8 mouse cellular contexts compared by ENCODE assay signal in genomic region chr17:32321836-32322235, GRCm38 (mm10). TPM values are rescaled to one million over a fixed set of nuclear protein-coding genes. Genes with fewer than 3 reads are reported as not detected.
DNase-seq lines count a peak whose midpoint lies in the region; ATAC-seq and TF ChIP-seq lines count a peak whose summit lies in the region.

No protein-coding gene starts in this region.

- H3K27me3 ChIP-seq in hindbrain, embryonic 13.5 days, result no peaks in the 10 kb centered on the region
- H3K27me3 ChIP-seq in midbrain, embryonic 11.5 days (ENCODE audit: control insufficient read depth, insufficient read depth, low read length), result no peaks in the 10 kb centered on the region

- peaks cover 39% of the 10 kb centered on the region for H3K36me3 ChIP-seq in hindbrain, embryonic 13.5 days
- H3K36me3 ChIP-seq in midbrain, embryonic 11.5 days (ENCODE audit: control insufficient read depth, insufficient read depth, low read length), result peaks cover 8% of the 10 kb centered on the region

- peaks cover 12% of the 10 kb centered on the region for H3K4me1 ChIP-seq in lung, adult 2 months (ENCODE audit: control insufficient read depth, insufficient read depth, low read length)
- peaks cover 1% of the 10 kb centered on the region; the same call in 1 of the 2 replicates for H3K4me1 ChIP-seq in cortical plate, adult 2 months (ENCODE audit: control insufficient read depth, insufficient read depth, low read length)
- peaks cover 41% of the 10 kb centered on the region for H3K4me1 ChIP-seq in hindbrain, embryonic 13.5 days (replicated peaks)
- peaks cover 18% of the 10 kb centered on the region for H3K4me1 ChIP-seq in midbrain, embryonic 11.5 days (ENCODE audit: control insufficient read depth, insufficient read depth, low read length)

- peak overlapping the region; percentile 88 for H3K4me2 ChIP-seq in hindbrain, embryonic 13.5 days
- H3K4me2 ChIP-seq in midbrain, embryonic 11.5 days, result peak overlapping the region; percentile 88

- no peaks in the 10 kb centered on the region for H3K9me3 ChIP-seq in hindbrain, embryonic 13.5 days
- H3K9me3 ChIP-seq in midbrain, embryonic 11.5 days (ENCODE audit: control insufficient read depth, low read length), result no peaks in the 10 kb centered on the region

- peak overlapping the region; percentile 82 for H3K4me3 ChIP-seq in lung, adult 2 months (replicated peaks; ENCODE audit: extremely low read depth, low read depth, low read length)
- H3K4me3 ChIP-seq in cortical plate, adult 2 months (ENCODE audit: insufficient read depth, low read length), result peak overlapping the region; percentile 73
- peak overlapping the region; percentile 89 for H3K4me3 ChIP-seq in hindbrain, embryonic 13.5 days
- peak overlapping the region; percentile 87 for H3K4me3 ChIP-seq in midbrain, embryonic 11.5 days (ENCODE audit: low read depth, low read length)

- ATAC-seq in hindbrain, embryonic 13.5 days (ENCODE audit: low FRiP score), result no peak
- no peak for ATAC-seq in midbrain, embryonic 11.5 days (ENCODE audit: low FRiP score)
- ATAC-seq in monocyte, adult 5-6 weeks (replicated peaks; ENCODE audit: insufficient number of reproducible peaks, low FRiP score, low TSS enrichment, poor library complexity, severe bottlenecking), result no peak

- DNase-seq in lung, adult 2 months, result no peak
- DNase-seq in lung, postnatal 14 days, result no peak
- peak; percentile 86 for DNase-seq in midbrain, embryonic 11.5 days (ENCODE audit: low spot score, missing footprints)
- DNase-seq in layer of hippocampus, adult 9-11 months, result no peak
- no peak for DNase-seq in urinary bladder, postnatal 14 days (ENCODE audit: low spot score)

- TF ChIP-seq POLR2A in lung, adult 2 months (IDR thresholded peaks at IDR 0.05; ENCODE audit: borderline replicate concordance, extremely low read depth, low read depth, low read length), result no peak
- TF ChIP-seq POLR2A in cortical plate, adult 2 months (IDR thresholded peaks at IDR 0.05; ENCODE audit: extremely low read depth, insufficient read depth, low read length), result no peak

- WGBS in lung, adult 2 months, result 12% methylated on average over 6 of the region's 6 CpGs
- 27% methylated on average over 6 of the region's 6 CpGs for WGBS in hindbrain, embryonic 13.5 days
- 25% methylated on average over 6 of the region's 6 CpGs for WGBS in midbrain, embryonic 11.5 days

- TF ChIP-seq CTCF in lung, adult 2 months (IDR thresholded peaks at IDR 0.05; ENCODE audit: insufficient read depth, low read length), result no peak
- TF ChIP-seq CTCF in cortical plate, adult 2 months (IDR thresholded peaks at IDR 0.05; ENCODE audit: extremely low read depth, insufficient read depth, low read length), result no peak

- no peak overlapping the region for H3K27ac ChIP-seq in cortical plate, adult 2 months (ENCODE audit: insufficient read depth, low read length)
- H3K27ac ChIP-seq in hindbrain, embryonic 13.5 days, result peak overlapping the region; percentile 93
- peak overlapping the region; percentile 87 for H3K27ac ChIP-seq in midbrain, embryonic 11.5 days (ENCODE audit: low read depth, low read length)

- peak overlapping the region; percentile 88 for H3K9ac ChIP-seq in hindbrain, embryonic 13.5 days
- H3K9ac ChIP-seq in midbrain, embryonic 11.5 days (ENCODE audit: low read length), result peak overlapping the region; percentile 90

RNA-seq across cellular contexts. Expression of gene Akap8, which starts 0.8 kb away (rescaled TPM):
- 63.3 and 77.5 TPM in 2 replicates for polyA plus RNA-seq in lung, adult 2 months (2012; rRNA removed)
- 87.3 and 95.9 TPM in 2 replicates for polyA plus RNA-seq in cortical plate, adult 2 months (2012; rRNA removed)
- polyA plus RNA-seq in hindbrain, embryonic 13.5 days (2015; fragmentation: Nextera tagmentation; extraction: Ambion mirVana), result 109 TPM in 2 replicates
- polyA plus RNA-seq in midbrain, embryonic 11.5 days (2014; fragmentation: Nextera tagmentation; extraction: Ambion mirVana), result 53.0 and 55.4 TPM in 2 replicates
- 203 to 241 TPM (median 213 TPM) in 3 replicates for total RNA-seq in monocyte, adult 5-6 weeks (2017)

RNA-seq across cellular contexts. Expression of gene Akap8l, which starts 28.6 kb away (rescaled TPM):
- 137 and 149 TPM in 2 replicates for polyA plus RNA-seq in lung, adult 2 months (2012; rRNA removed)
- polyA plus RNA-seq in cortical plate, adult 2 months (2012; rRNA removed), result 363 and 441 TPM in 2 replicates
- 148 and 156 TPM in 2 replicates for polyA plus RNA-seq in hindbrain, embryonic 13.5 days (2015; fragmentation: Nextera tagmentation; extraction: Ambion mirVana)
- 67.1 and 67.4 TPM in 2 replicates for polyA plus RNA-seq in midbrain, embryonic 11.5 days (2014; fragmentation: Nextera tagmentation; extraction: Ambion mirVana)
- total RNA-seq in monocyte, adult 5-6 weeks (2017), result 111 to 195 TPM (median 157 TPM) in 3 replicates

RNA-seq across cellular contexts. Expression of gene Brd4, which starts 37.3 kb away (rescaled TPM):
- polyA plus RNA-seq in lung, adult 2 months (2012; rRNA removed), result 32.8 and 35.2 TPM in 2 replicates
- polyA plus RNA-seq in cortical plate, adult 2 months (2012; rRNA removed), result 43.5 and 43.9 TPM in 2 replicates
- polyA plus RNA-seq in hindbrain, embryonic 13.5 days (2015; fragmentation: Nextera tagmentation; extraction: Ambion mirVana), result 81.8 and 83.9 TPM in 2 replicates
- 82.8 and 97.9 TPM in 2 replicates for polyA plus RNA-seq in midbrain, embryonic 11.5 days (2014; fragmentation: Nextera tagmentation; extraction: Ambion mirVana)
- 35.0 to 93.9 TPM (median 47.1 TPM) in 3 replicates for total RNA-seq in monocyte, adult 5-6 weeks (2017)
